Mouse (Mus musculus) megakaryocyte, embryonic 14.5 days (primary cell): ENCODE data around the gene Cdc45.

ENCODE experiments used
- FLI1 ChIP-seq: IDR thresholded peaks from 2 replicates; pipeline ENCODE4 v1.6.1; 2012; ENCODE audit warnings: low read length, inconsistent platforms, mixed read lengths
- GATA1 ChIP-seq: IDR thresholded peaks from 3 replicates; pipeline ENCODE4 v1.6.1; 2012; ENCODE audit warnings: mixed read lengths, low read length, inconsistent platforms, borderline replicate concordance

GRCm38 (mm10) chr16:18781810-18782209, 30.0 kb downstream of the Cdc45 start:
- TF ChIP-seq FLI1: no peak
- no peak for TF ChIP-seq GATA1
